Mouse (Mus musculus) cerebellum, adult 2 months (tissue): Measurements from ENCODE around the gene Klhl10.

Source experiments
- CTCF ChIP-seq: fragments of 200-500 bp; IDR thresholded peaks from 2 replicates; pipeline ENCODE4 v1.5.1; 2011; ENCODE audit warnings: low read depth, mild to moderate bottlenecking, control low read depth, low read length, moderate library complexity, borderline replicate concordance; ENCODE audit not compliant: insufficient read depth
- POLR2A ChIP-seq: fragments of 200-500 bp; IDR thresholded peaks from 2 replicates; pipeline ENCODE4 v1.6.1; 2011; ENCODE audit warnings: low read length, control low read depth, borderline replicate concordance; ENCODE audit not compliant: insufficient read depth

GRCm38 (mm10) chr11:100500241-100500640, 58.5 kb downstream of the Klhl10 start:
- TF ChIP-seq CTCF, result no peak
- TF ChIP-seq POLR2A, result no peak
